Mouse (Mus musculus): ENCODE data around the gene Cfap43.

The Cfap43 gene

GRCm38 (mm10) chr19:47919126-47919965 is at the start of gene Cfap43, which contains the start of gene Itprip:
Gene Cfap43 (minus strand): TSS chr19:47919287.
Gene Itprip (minus strand): TSS chr19:47919299.
- no peak for TF ChIP-seq GATA4 (IDR thresholded peaks at IDR 0.05; ENCODE audit: insufficient replicate concordance, low read length)

- TF ChIP-seq GATA4 (IDR thresholded peaks at IDR 0.05; ENCODE audit: insufficient replicate concordance, low read length): no peak
These were observed 39.1 kb upstream of the Cfap43 start for GRCm38 (mm10) chr19:47958181-47958580.

- TF ChIP-seq GATA4 (IDR thresholded peaks at IDR 0.05; ENCODE audit: insufficient replicate concordance, low read length): no peak
These were observed 34.1 kb upstream of the Cfap43 start for GRCm38 (mm10) chr19:47953169-47953568.

GRCm38 (mm10) chr19:47950946-47951345 is 31.9 kb upstream of the Cfap43 start:
- TF ChIP-seq GATA4 (IDR thresholded peaks at IDR 0.05; ENCODE audit: insufficient replicate concordance, low read length): no peak

- TF ChIP-seq GATA4 (IDR thresholded peaks at IDR 0.05; ENCODE audit: insufficient replicate concordance, low read length): no peak
These were observed 27.9 kb upstream of the Cfap43 start for GRCm38 (mm10) chr19:47946821-47947465.

- TF ChIP-seq GATA4 (IDR thresholded peaks at IDR 0.05; ENCODE audit: insufficient replicate concordance, low read length): no peak
These were observed 20.3 kb upstream of the Cfap43 start for GRCm38 (mm10) chr19:47939361-47939760.

GRCm38 (mm10) chr19:47937443-47938406 is 18.6 kb upstream of the Cfap43 start, which contains the start of gene Cfap58:
Gene Cfap58 (plus strand): TSS chr19:47937675.
- no peak for TF ChIP-seq GATA4 (IDR thresholded peaks at IDR 0.05; ENCODE audit: insufficient replicate concordance, low read length)

GRCm38 (mm10) chr19:47936938-47937337 is 17.9 kb upstream of the Cfap43 start:
- TF ChIP-seq GATA4 (IDR thresholded peaks at IDR 0.05; ENCODE audit: insufficient replicate concordance, low read length): no peak

GRCm38 (mm10) chr19:47936490-47936889 is 17.4 kb upstream of the Cfap43 start:
- TF ChIP-seq GATA4 (IDR thresholded peaks at IDR 0.05; ENCODE audit: insufficient replicate concordance, low read length): no peak

- TF ChIP-seq GATA4 (IDR thresholded peaks at IDR 0.05; ENCODE audit: insufficient replicate concordance, low read length): no peak
These were observed 16.4 kb upstream of the Cfap43 start for GRCm38 (mm10) chr19:47935530-47935929.

- TF ChIP-seq GATA4 (IDR thresholded peaks at IDR 0.05; ENCODE audit: insufficient replicate concordance, low read length): no peak
These were observed 15.7 kb upstream of the Cfap43 start for GRCm38 (mm10) chr19:47934636-47935238.

- no peak for TF ChIP-seq GATA4 (IDR thresholded peaks at IDR 0.05; ENCODE audit: insufficient replicate concordance, low read length)
These were observed 15.1 kb upstream of the Cfap43 start for GRCm38 (mm10) chr19:47934146-47934545.

- no peak for TF ChIP-seq GATA4 (IDR thresholded peaks at IDR 0.05; ENCODE audit: insufficient replicate concordance, low read length)
These were observed 13.0 kb upstream of the Cfap43 start for GRCm38 (mm10) chr19:47931982-47932638.

GRCm38 (mm10) chr19:47929043-47929442 is 10.0 kb upstream of the Cfap43 start:
- TF ChIP-seq GATA4 (IDR thresholded peaks at IDR 0.05; ENCODE audit: insufficient replicate concordance, low read length): no peak
